Mouse (Mus musculus) E14TG2a.4 (cell line): Measurements from ENCODE around the gene Camk2b.

Experiments used
- H3K27me3 ChIP-seq: 2 replicates; pipeline ENCODE4 v1.6.1; 2014; ENCODE audit warnings: low read length, control low read depth; ENCODE audit not compliant: insufficient read depth
- H3K36me3 ChIP-seq: 2 replicates; pipeline ENCODE4 v1.6.1; 2014; ENCODE audit warnings: low read length, control low read depth; ENCODE audit not compliant: insufficient read depth
- H3K4me1 ChIP-seq: replicated peaks from 2 replicates; pipeline ENCODE4 v1.6.1; 2014; ENCODE audit warnings: low read depth, low read length, control low read depth
- H3K4me3 ChIP-seq: replicated peaks from 2 replicates; pipeline ENCODE4 v1.5.1; 2014; ENCODE audit warnings: mild to moderate bottlenecking, low read length
- H3K9me3 ChIP-seq: 2 replicates; pipeline ENCODE4 v1.6.1; 2014; ENCODE audit warnings: low read length, control low read depth
- CTCF ChIP-seq: conservative IDR thresholded peaks from 2 replicates; pipeline ENCODE4 v1.5.1; 2014; ENCODE audit warnings: low read length
- NANOG ChIP-seq: IDR thresholded peaks from 2 replicates; pipeline ENCODE4 v1.6.1; 2014; ENCODE audit warnings: borderline replicate concordance, low read length, mixed read lengths
- POU5F1 ChIP-seq: IDR thresholded peaks from 2 replicates; pipeline ENCODE4 v1.6.1; 2014; ENCODE audit warnings: low read length, borderline replicate concordance

Camk2b gene

GRCm38 (mm10) chr11:6024923-6025652 lies 41.1 kb downstream of the Camk2b start:
- peaks cover 15% of the 10 kb centered on the region; the same call in 1 of the 2 replicates for H3K36me3 ChIP-seq
- H3K27me3 ChIP-seq, result no peaks in the 10 kb centered on the region
- H3K9me3 ChIP-seq, result no peaks in the 10 kb centered on the region
- peaks cover 17% of the 10 kb centered on the region for H3K4me1 ChIP-seq
- no peak for TF ChIP-seq CTCF
- TF ChIP-seq NANOG, result no peak
- no peak for TF ChIP-seq POU5F1
- no peak overlapping the region for H3K4me3 ChIP-seq

GRCm38 (mm10) chr11:6020897-6021839 lies 45.0 kb downstream of the Camk2b start:
- Histone ChIP-seq H3K4me3 (no peak overlapping the region), H3K4me1 (peaks cover 29% of the 10 kb centered on the region), H3K36me3 (peaks cover 17% of the 10 kb centered on the region; the same call in 1 of the 2 replicates), H3K9me3 (no peaks in the 10 kb centered on the region), H3K27me3 (no peaks in the 10 kb centered on the region)
- TF ChIP-seq NANOG, result no peak
- TF ChIP-seq CTCF, result no peak
- TF ChIP-seq POU5F1, result no peak

- TF ChIP-seq NANOG, result no peak
- no peak for TF ChIP-seq POU5F1
- Histone ChIP-seq H3K4me3 (no peak overlapping the region), H3K36me3 (peaks cover 16% of the 10 kb centered on the region; the same call in 1 of the 2 replicates), H3K9me3 (no peaks in the 10 kb centered on the region), H3K27me3 (no peaks in the 10 kb centered on the region), H3K4me1 (peaks cover 35% of the 10 kb centered on the region)
Measured at GRCm38 (mm10) chr11:6020360-6020759, 45.8 kb downstream of the Camk2b start.

DNA sequence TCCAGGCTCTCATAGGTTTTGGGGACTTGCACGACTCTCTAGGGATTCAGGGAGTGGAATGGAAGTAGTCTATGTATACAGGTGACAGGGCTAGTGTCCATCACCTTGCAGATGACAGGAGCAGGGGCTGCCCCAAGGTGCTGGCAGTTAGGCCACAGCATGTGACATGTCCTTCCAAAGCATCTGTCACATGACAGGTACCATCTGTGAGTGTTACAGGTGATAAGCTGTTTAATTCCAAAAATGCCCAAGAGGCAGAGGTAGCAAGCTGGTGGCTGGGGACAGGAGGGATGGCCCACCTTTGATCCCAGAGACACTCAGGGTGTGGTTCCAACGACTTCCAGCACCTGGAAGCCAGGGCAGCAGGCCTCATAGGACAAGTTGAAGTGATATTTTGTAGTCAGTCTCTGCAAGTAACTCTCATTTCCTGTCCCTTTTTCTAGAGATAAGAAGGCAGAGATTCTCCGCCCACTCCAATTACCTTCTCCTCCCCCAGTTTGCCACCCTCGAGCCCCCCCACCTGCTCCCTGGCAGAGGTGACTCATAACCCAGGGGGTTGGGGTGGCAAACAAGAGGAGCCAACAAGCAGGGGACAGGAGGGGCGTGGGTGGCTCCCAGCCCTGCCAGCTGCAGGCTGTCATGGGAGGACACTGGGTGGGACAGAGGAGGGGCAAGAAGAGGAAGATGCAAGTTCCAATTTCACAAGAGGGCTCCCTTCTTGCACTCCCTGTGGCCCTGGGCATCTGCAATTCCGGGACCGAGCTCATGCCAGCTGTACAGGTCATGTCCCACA lies 47.7 kb downstream of the Camk2b start:
- H3K9me3 ChIP-seq, result no peaks in the 10 kb centered on the region
- peaks cover 19% of the 10 kb centered on the region; the same call in 1 of the 2 replicates for H3K36me3 ChIP-seq
- H3K4me1 ChIP-seq, result peaks cover 42% of the 10 kb centered on the region
- no peak overlapping the region for H3K4me3 ChIP-seq
- TF ChIP-seq CTCF (no peak), POU5F1 (no peak), NANOG (no peak)
- H3K27me3 ChIP-seq, result no peaks in the 10 kb centered on the region

GRCm38 (mm10) chr11:6017484-6018140 lies 48.5 kb downstream of the Camk2b start:
- Histone ChIP-seq H3K4me1 (peaks cover 44% of the 10 kb centered on the region), H3K9me3 (no peaks in the 10 kb centered on the region)
- no peak for TF ChIP-seq NANOG
- no peak for TF ChIP-seq POU5F1

DNA sequence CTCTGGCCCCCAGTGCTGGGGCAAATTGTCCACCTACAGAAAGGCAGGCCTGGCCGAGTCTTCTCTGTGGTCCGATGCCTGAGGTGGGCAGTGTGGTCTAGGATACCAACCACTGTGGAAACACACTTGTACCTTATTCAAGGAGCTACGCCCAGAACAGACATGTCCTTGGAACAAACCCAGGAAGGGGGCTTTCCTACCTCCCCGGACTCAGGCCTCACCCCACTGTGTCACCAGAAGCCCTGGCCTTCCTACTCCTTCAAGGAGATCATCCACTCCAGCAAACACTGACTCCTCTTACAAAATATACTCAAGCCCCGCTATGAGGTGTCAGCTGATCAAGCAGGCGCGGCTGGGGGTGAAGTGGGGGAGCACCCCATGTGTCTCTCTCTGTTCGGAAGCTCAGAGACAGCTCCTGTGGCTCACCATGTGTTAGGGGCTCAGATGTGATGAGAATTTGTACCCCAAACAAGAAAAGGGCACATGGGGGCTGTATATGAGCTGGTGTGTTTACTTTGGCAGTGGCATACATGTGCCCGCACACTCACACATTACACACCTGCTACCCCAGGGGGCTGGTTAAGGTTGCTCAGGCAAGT lies 49.3 kb downstream of the Camk2b start:
- no peaks in the 10 kb centered on the region for H3K9me3 ChIP-seq
- TF ChIP-seq CTCF (no peak), NANOG (no peak), POU5F1 (no peak)
- peaks cover 24% of the 10 kb centered on the region for H3K36me3 ChIP-seq
- peaks cover 44% of the 10 kb centered on the region for H3K4me1 ChIP-seq
- no peaks in the 10 kb centered on the region for H3K27me3 ChIP-seq
- no peak overlapping the region for H3K4me3 ChIP-seq

More at GRCm38 (mm10) chr11:6017484-6018140, 48.5 kb downstream of the Camk2b start:
- no peak overlapping the region for H3K4me3 ChIP-seq
- H3K36me3 ChIP-seq, result peaks cover 24% of the 10 kb centered on the region
- H3K27me3 ChIP-seq, result no peaks in the 10 kb centered on the region

DNA sequence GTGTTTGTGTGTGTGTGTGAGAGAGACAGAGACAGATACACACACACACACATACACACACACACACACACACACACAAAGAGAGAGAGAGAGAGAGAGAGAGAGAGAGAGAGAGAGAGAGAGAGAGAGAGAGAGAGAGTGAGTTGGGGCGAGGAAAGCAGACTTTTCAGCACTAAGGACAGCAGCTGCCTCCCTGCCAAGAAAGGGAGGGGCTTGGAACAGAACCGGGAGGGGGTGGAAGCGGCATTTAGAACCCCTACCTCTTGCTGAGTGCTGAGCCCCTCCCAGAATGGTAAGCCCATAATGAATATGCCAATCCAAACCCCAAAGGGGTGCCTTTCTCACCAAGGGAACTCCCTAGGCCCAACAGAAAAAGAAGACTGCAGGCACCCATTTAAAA lies 49.8 kb downstream of the Camk2b start:
- Histone ChIP-seq H3K9me3 (no peaks in the 10 kb centered on the region), H3K36me3 (peaks cover 24% of the 10 kb centered on the region), H3K4me1 (peaks cover 44% of the 10 kb centered on the region), H3K27me3 (no peaks in the 10 kb centered on the region), H3K4me3 (no peak overlapping the region)
- TF ChIP-seq CTCF (no peak), POU5F1 (no peak), NANOG (no peak)
